Mouse (Mus musculus): Measurements from ENCODE around the gene Fam76b. TPM values are rescaled to one million over a fixed set of nuclear protein-coding genes. Genes with fewer than 3 reads are reported as not detected.
A peak's percentile ranks its signal among the peaks of the same experiment; 100 is the strongest.
"Not testable (repeated sequence)": the region's sequence is repeated elsewhere in the genome, so short reads cannot be mapped to it uniquely, and the experiment has no call there.

Gene Fam76b
- polyA plus RNA-seq (2016; fragmentation: Nextera tagmentation; extraction: Ambion mirVana), result 21.5 and 22.1 TPM in 2 replicates

DNA sequence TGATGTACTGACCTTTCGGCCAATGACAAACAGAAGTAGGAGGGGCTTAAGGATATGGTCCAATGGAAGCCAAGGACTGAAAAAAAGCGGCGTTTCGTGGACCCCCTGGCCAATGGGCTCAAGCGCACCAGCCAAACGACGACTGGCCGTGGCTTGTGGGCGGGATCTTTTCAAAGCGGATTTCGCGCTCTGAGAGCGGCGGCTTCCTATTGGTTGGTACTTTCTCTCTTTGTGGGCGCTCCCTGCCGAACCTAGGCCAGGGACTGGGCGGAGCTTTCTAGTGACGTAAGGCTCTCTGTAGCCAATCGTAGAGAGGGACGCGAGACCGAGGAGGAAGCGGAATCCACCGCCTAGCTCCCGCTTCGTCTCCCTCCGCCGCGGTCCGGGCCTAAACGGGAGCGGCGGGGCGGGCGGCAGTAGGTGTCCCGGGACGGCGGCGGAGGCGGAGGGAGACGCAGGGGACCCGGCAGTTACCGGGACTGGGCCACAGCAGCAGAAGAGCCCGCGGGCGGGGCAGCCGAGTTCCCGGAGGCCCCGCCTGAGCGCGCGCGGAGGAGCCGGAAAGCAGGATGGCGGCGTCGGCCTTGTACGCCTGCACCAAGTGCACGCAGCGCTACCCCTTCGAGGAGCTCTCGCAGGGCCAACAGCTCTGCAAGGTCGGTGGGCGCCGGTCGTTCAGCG is at the start of gene Fam76b:
Gene Fam76b, plus strand, starts transcription at position 311 of the 681 bp plus-strand sequence.
- peak within 1 kb of the TSS; percentile 99 for H3K27ac ChIP-seq
- H3K9me3 ChIP-seq, result no peaks in the 10 kb centered on the region
- DNase-seq (ENCODE audit: low spot score), result peak; percentile 100
- peaks cover 46% of the 10 kb centered on the region for H3K36me3 ChIP-seq
- peaks cover 28% of the 10 kb centered on the region for H3K4me1 ChIP-seq (replicated peaks)
- peak within 1 kb of the TSS; percentile 96 for H3K4me3 ChIP-seq
- H3K27me3 ChIP-seq (ENCODE audit: insufficient read depth, poor library complexity, severe bottlenecking), result no peaks in the 10 kb centered on the region
- WGBS, result under 1% methylated on average over 67 of the region's 67 CpGs

DNA sequence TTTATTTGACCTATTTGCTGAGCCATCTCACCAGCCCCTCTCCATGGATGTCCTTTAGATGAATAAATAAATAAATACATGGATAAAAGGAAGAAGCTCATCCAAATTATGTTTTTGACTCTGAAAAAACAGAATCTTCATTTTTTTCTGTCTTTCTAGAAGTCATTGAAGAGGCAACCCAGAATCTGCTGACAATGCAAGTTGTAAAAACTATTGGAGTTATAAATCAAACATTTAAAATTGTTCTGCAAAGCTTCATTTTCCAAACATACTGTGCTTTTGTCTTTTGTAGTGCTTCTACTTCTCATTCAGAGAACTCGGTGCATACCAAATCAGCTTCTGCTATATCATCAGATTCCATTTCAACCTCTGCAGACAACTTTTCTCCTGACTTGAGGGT is 45.5 kb upstream of the Fam76b start:
- Histone ChIP-seq H3K27ac (no peak overlapping the region), H3K4me1 (replicated peaks) (no peaks in the 10 kb centered on the region), H3K36me3 (peaks cover 47% of the 10 kb centered on the region), H3K4me3 (no peak overlapping the region), H3K27me3 (ENCODE audit: insufficient read depth, poor library complexity, severe bottlenecking) (no peaks in the 10 kb centered on the region), H3K9me3 (0 out of 2 replicates have a peak, but pooled peaks cover 5% of the 10 kb centered on the region)
- no peak for DNase-seq (ENCODE audit: low spot score)
- 92% methylated on average over 1 of the region's 1 CpGs for WGBS

DNA sequence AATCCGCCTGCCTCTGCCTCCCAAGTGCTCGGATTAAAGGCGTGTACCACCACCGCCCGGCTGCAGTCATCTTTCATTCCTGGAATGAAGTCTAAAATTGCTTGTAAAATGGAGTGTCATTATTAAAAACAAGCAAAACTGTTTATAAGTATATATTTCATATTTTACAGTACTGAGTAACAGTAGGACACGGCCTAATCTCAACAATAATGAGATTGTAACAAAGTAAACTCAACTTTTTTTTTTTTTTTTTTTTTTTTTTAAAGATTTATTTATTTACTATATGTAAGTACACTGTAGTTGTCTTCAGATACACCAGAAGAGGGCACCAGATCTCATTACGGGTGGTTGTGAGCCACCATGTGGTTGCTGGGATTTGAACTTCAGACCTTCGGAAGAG is 36.7 kb upstream of the Fam76b start:
- H3K27ac ChIP-seq; DNase-seq (ENCODE audit: low spot score); H3K27me3 ChIP-seq (ENCODE audit: insufficient read depth, poor library complexity, severe bottlenecking); H3K4me3 ChIP-seq; H3K9me3 ChIP-seq; H3K4me1 ChIP-seq (replicated peaks): not testable (repeated sequence)
- 98% methylated on average over 8 of the region's 8 CpGs for WGBS
- peaks cover 85% of the 10 kb centered on the region for H3K36me3 ChIP-seq

DNA sequence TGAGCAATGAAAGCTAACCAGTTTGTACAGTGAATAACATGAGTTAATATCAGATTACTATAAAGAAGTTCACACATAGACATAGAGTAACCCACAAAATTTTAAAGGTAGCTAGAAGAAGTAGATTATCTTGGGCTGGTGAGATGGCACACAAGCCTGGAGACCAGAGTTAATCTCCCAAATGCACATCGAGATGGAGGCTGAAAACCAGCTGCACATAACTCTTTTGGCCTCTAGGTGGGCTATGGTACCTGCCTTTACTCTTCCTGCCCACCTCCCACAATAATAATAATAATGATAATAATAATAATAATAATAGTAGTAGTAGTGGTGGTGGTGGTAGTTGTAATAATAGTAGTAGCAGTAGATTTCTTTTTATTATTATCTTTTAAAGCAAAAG is 33.2 kb upstream of the Fam76b start:
- Histone ChIP-seq H3K4me3 (no peak overlapping the region), H3K27ac (no peak overlapping the region), H3K9me3 (no peaks in the 10 kb centered on the region), H3K27me3 (ENCODE audit: insufficient read depth, poor library complexity, severe bottlenecking) (no peaks in the 10 kb centered on the region), H3K36me3 (peaks cover 81% of the 10 kb centered on the region), H3K4me1 (replicated peaks) (no peaks in the 10 kb centered on the region)
- DNase-seq (ENCODE audit: low spot score), result no peak
- 74% methylated on average over 1 of the region's 1 CpGs for WGBS

DNA sequence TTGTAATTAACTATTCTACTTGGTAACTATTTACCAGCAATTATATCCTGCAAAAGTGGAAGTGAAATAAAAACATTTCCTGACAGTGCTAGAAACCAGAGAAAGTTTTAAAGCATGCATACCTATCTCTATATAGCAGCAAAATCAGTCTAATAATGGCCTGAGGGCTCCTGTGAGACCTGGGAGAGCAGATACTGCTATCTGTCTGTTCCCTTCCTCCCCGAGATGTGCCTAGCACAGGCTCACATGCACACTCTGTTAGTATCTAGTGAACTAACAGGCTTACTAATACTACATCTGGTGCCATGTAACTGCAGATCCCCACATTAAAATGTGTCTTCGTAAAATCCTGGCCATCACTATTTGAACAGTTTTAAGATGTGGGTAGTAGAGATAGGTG is 32.8 kb upstream of the Fam76b start:
- DNase-seq (ENCODE audit: low spot score), result no peak
- Histone ChIP-seq H3K27ac (no peak overlapping the region), H3K9me3 (no peaks in the 10 kb centered on the region), H3K4me3 (no peak overlapping the region), H3K4me1 (replicated peaks) (no peaks in the 10 kb centered on the region), H3K36me3 (peaks cover 81% of the 10 kb centered on the region), H3K27me3 (ENCODE audit: insufficient read depth, poor library complexity, severe bottlenecking) (no peaks in the 10 kb centered on the region)
- 94% methylated on average over 2 of the region's 2 CpGs for WGBS

DNA sequence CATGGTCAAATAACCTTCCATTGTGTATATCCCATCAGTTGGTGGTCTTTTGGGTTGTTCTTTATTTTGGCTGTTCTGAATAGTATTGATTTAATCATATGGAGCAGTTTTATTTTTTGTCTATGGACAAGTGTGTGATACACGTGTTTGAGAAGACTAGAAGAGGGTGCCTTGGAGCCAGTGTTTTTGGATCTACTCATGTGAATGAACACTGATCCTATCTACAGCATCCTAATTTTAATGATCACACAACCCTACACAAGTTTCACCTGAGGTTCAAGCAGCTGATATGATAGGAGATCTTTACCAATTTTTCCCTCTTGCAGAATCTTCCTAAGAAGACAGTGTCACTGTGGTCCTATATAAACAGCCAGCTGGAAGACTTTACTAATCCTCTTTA is 23.0 kb upstream of the Fam76b start:
- Histone ChIP-seq H3K9me3 (no peaks in the 10 kb centered on the region), H3K36me3 (peaks cover 92% of the 10 kb centered on the region), H3K4me1 (replicated peaks) (no peaks in the 10 kb centered on the region), H3K27ac (no peak overlapping the region), H3K4me3 (no peak overlapping the region), H3K27me3 (ENCODE audit: insufficient read depth, poor library complexity, severe bottlenecking) (no peaks in the 10 kb centered on the region)
- no peak for DNase-seq (ENCODE audit: low spot score)
- 83% methylated on average over 1 of the region's 1 CpGs for WGBS

DNA sequence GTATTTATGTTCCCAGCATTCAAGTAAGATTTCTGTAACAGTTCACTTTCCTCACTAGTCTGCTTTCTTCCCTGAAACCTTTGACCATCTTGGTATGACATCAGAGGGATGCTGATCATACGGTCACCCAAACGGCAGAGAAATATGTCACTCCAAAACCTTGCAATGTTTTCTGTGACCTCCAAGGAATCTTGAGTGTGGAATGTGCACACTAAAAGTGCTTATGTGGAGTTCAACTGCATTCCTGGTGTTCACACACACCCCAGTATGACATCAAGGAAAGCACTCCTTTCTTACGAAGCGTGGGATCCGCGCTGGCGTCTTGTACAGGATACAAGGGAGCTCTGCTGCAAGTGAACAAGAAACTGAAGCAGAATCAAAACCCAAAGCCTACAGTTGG is 20.7 kb upstream of the Fam76b start:
- H3K27me3 ChIP-seq (ENCODE audit: insufficient read depth, poor library complexity, severe bottlenecking), result no peaks in the 10 kb centered on the region
- peaks cover 94% of the 10 kb centered on the region for H3K36me3 ChIP-seq
- no peak overlapping the region for H3K4me3 ChIP-seq
- no peaks in the 10 kb centered on the region for H3K9me3 ChIP-seq
- WGBS, result 94% methylated on average over 7 of the region's 7 CpGs
- no peak for DNase-seq (ENCODE audit: low spot score)
- no peak overlapping the region for H3K27ac ChIP-seq
- no peaks in the 10 kb centered on the region for H3K4me1 ChIP-seq (replicated peaks)

DNA sequence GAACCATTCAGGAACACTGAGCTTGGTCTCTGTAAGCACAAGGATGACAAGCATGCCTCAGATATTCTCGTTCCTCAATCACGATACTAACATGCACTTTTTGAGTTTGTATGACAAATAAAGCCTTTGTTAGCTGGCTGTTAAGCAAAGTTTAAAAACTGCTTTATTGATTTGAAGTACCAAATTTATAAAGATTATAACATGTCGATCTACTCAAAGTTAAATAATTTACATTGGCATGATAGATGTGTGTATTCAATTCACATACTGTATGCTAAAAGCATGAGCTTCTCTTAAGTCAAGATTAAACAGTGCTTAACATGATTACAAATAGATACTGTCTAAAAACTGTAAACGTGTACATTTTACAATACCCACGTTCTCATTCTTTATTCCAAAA is 19.9 kb upstream of the Fam76b start:
- 95% methylated on average over 5 of the region's 5 CpGs for WGBS
- DNase-seq (ENCODE audit: low spot score), result no peak
- H3K9me3 ChIP-seq, result no peaks in the 10 kb centered on the region
- peaks cover 94% of the 10 kb centered on the region for H3K36me3 ChIP-seq
- H3K27me3 ChIP-seq (ENCODE audit: insufficient read depth, poor library complexity, severe bottlenecking), result no peaks in the 10 kb centered on the region
- H3K4me3 ChIP-seq, result no peak overlapping the region
- no peak overlapping the region for H3K27ac ChIP-seq
- H3K4me1 ChIP-seq (replicated peaks), result no peaks in the 10 kb centered on the region

DNA sequence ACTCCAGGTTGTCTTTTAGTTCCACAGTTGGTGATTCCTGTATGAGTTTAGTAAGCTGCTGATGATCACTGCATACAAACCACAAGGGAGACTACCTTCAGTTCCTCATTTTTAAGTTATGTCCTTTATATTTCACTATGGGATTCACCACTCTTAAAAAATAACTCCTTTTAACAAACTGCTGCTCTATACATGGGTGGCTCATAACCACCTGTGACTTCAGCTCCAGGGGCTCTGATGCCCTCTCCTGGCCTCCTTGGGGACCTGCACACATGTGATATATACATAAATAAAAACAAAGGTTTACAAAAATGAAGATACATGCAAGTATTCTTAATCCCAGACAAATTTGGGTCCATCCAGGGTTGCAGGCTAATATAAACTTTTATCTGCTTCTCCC is 17.6 kb upstream of the Fam76b start:
- H3K27me3 ChIP-seq (ENCODE audit: insufficient read depth, poor library complexity, severe bottlenecking), result no peaks in the 10 kb centered on the region
- H3K4me1 ChIP-seq (replicated peaks), result no peaks in the 10 kb centered on the region
- H3K27ac ChIP-seq, result no peak overlapping the region
- no peak overlapping the region for H3K4me3 ChIP-seq
- DNase-seq (ENCODE audit: low spot score), result no peak
- H3K9me3 ChIP-seq, result no peaks in the 10 kb centered on the region
- peaks cover 94% of the 10 kb centered on the region for H3K36me3 ChIP-seq

DNA sequence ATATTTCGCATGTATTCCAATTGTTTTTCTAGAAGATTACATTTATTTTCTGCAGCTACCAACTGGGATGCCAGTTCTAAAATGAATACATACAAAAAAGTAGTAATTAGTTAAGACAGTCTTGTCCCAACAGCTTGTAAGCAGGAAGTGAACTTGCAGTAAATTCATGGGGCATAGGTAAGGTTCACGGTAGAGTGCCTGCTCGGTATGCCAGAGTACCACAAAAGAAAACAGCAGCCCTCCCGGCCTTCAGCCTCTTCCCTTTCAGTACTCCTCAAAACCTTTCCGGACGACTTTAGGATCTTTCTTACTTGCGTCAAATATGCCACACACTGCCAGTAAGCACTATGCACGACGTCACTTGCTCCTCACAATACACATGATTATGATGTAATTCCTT is 9.1 kb upstream of the Fam76b start:
- DNase-seq (ENCODE audit: low spot score), result no peak
- Histone ChIP-seq H3K36me3 (peaks cover 98% of the 10 kb centered on the region), H3K4me1 (replicated peaks) (no peaks in the 10 kb centered on the region), H3K9me3 (no peaks in the 10 kb centered on the region), H3K27me3 (ENCODE audit: insufficient read depth, poor library complexity, severe bottlenecking) (no peaks in the 10 kb centered on the region), H3K4me3 (no peak overlapping the region), H3K27ac (no peak overlapping the region)
- WGBS, result 88% methylated on average over 9 of the region's 9 CpGs

DNA sequence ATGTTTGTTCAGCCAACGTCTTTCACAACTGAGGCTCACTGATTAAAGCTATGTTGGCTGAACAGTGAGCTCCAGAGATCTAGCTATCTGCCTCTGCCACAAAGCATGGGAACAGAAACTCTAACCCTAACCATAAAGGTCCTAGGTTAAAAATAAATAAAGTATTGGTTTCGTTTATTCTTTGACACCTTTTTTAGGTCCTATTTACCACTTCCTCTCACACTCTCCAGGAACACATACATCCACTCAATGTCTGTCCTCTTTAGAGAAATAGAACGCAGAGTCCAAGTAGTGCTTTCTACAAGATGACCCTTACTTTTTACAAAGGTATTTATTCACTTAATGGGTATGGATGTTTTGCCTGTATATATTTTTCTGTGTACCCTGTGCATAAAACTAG is 6.7 kb upstream of the Fam76b start:
- peaks cover 20% of the 10 kb centered on the region for H3K4me1 ChIP-seq (replicated peaks)
- 95% methylated on average over 3 of the region's 3 CpGs for WGBS
- H3K36me3 ChIP-seq, result peaks cover 85% of the 10 kb centered on the region
- DNase-seq (ENCODE audit: low spot score), result no peak
- no peaks in the 10 kb centered on the region for H3K9me3 ChIP-seq
- no peak overlapping the region for H3K4me3 ChIP-seq
- H3K27ac ChIP-seq, result no peak overlapping the region
- no peaks in the 10 kb centered on the region for H3K27me3 ChIP-seq (ENCODE audit: insufficient read depth, poor library complexity, severe bottlenecking)

DNA sequence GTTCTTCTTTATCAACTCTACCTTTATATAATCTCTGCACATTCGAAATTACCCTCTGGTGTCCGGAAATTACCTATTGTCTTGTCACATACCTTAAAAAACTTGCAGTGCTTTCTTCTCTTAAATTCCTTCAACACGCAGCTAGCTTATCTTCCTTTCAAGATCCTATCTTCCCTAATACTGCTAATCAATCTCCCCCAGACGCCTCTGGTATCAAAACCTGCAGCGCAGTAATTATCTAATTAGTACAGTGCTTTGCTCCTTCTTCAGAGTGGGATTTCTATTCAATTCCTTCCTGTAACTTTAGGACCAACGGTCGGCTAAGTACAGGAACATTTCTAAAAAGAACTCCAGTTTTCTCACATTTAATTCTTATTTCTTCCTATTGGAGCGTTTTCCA is 1.6 kb upstream of the Fam76b start:
- no peak for DNase-seq (ENCODE audit: low spot score)
- H3K4me3 ChIP-seq, result peak overlapping the region; percentile 96
- peaks cover 28% of the 10 kb centered on the region for H3K4me1 ChIP-seq (replicated peaks)
- no peaks in the 10 kb centered on the region for H3K9me3 ChIP-seq
- peaks cover 45% of the 10 kb centered on the region for H3K36me3 ChIP-seq
- WGBS, result 13% methylated on average over 8 of the region's 8 CpGs
- H3K27me3 ChIP-seq (ENCODE audit: insufficient read depth, poor library complexity, severe bottlenecking), result no peaks in the 10 kb centered on the region
- H3K27ac ChIP-seq, result peak overlapping the region; percentile 99

DNA sequence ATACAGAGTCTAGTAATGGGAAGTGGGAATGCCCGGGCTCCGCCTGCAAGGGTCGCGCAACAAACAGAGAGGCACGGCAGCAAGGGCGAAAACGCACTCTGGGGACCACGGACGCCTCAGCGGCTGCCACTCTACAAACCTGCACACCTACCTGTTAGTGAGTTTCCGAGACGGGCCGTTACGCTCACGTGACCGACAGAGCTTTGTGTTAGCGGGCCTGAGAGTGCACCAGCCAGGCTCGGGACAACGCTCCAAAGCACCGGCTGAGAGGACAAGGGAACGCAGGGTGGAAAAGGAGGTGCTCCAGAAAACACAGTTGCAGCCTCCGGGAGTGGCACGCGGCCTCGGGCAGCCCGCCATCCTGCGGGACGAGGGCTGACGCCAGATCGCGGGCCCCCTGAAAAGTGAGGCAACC is 1.1 kb upstream of the Fam76b start:
- Histone ChIP-seq H3K4me1 (replicated peaks) (peaks cover 28% of the 10 kb centered on the region), H3K36me3 (peaks cover 45% of the 10 kb centered on the region), H3K4me3 (peak overlapping the region; percentile 96), H3K27me3 (ENCODE audit: insufficient read depth, poor library complexity, severe bottlenecking) (no peaks in the 10 kb centered on the region), H3K27ac (peak overlapping the region; percentile 99), H3K9me3 (no peaks in the 10 kb centered on the region)
- DNase-seq (ENCODE audit: low spot score), result peak; percentile 77
- WGBS, result under 1% methylated on average over 31 of the region's 31 CpGs
